Mouse (Mus musculus) MEL (cell line): ENCODE results near the gene Nampt. TPM values are rescaled to one million over a fixed set of nuclear protein-coding genes. Genes with fewer than 3 reads are reported as not detected.

Experiments used
- DNase-seq: peaks from one replicate; pipeline ENCODE4 v3.0.0; 2011; ENCODE audit warnings: low read depth, low spot score
- H3K27ac ChIP-seq: 2 replicates; pipeline ENCODE4 v1.5.1; 2012; ENCODE audit warnings: low read depth, mild to moderate bottlenecking, control low read depth, low read length, moderate library complexity; ENCODE audit not compliant: control insufficient read depth
- H3K27me3 ChIP-seq, 2 experiments: fragments of 150-350 bp in 1 of 2; sonication (generic) in 1 of 2; 2 replicates each; pipeline ENCODE4 v1.6.1; 2012; ENCODE audit warnings: low read length in 2 of 2, mild to moderate bottlenecking in 2 of 2, improper control_type of control experiment in 1 of 2, moderate library complexity in 1 of 2; ENCODE audit not compliant: insufficient read depth in 2 of 2, control insufficient read depth in 1 of 2
- H3K36me3 ChIP-seq, 2 experiments: 2 replicates each; pipeline ENCODE4 v1.6.1; 2012 to 2014; ENCODE audit warnings: low read length in 2 of 2, improper control_type of control experiment in 1 of 2, inconsistent platforms in 1 of 2, mild to moderate bottlenecking in 1 of 2; ENCODE audit not compliant: insufficient read depth in 2 of 2, control insufficient read depth in 1 of 2
- H3K4me1 ChIP-seq, 2 experiments: fragments of 150-350 bp in 1 of 2; sonication (generic) in 1 of 2; 2 replicates each; pipeline ENCODE4 v1.6.1; 2012; ENCODE audit warnings: low read length in 2 of 2, improper control_type of control experiment in 1 of 2, mild to moderate bottlenecking in 1 of 2; ENCODE audit not compliant: insufficient read depth in 2 of 2, control insufficient read depth in 1 of 2
- H3K4me3 ChIP-seq, 2 experiments: fragments of 150-350 bp in 1 of 2; sonication (generic) in 1 of 2; 2 replicates each; pipeline ENCODE4 v1.5.1; 2012; ENCODE audit warnings: low read depth in 2 of 2, low read length in 2 of 2, mild to moderate bottlenecking in 2 of 2, moderate library complexity in 2 of 2, control low read depth in 1 of 2, improper control_type of control experiment in 1 of 2; ENCODE audit not compliant: control insufficient read depth in 1 of 2, insufficient read depth in 1 of 2
- H3K79me2 ChIP-seq: 2 replicates; pipeline ENCODE4 v1.6.1; 2012; ENCODE audit warnings: mild to moderate bottlenecking, low read length, moderate library complexity; ENCODE audit not compliant: control insufficient read depth, poor library complexity, insufficient read depth
- H3K9ac ChIP-seq: 2 replicates; pipeline ENCODE4 v1.6.1; 2012; ENCODE audit warnings: low read depth, mild to moderate bottlenecking, control low read depth, low read length, moderate library complexity; ENCODE audit not compliant: control insufficient read depth, poor library complexity, severe bottlenecking
- H3K9me3 ChIP-seq: fragments of 150-350 bp; sonication (generic); replicated peaks from 2 replicates; pipeline ENCODE4 v1.6.1; 2012; ENCODE audit warnings: mild to moderate bottlenecking, low read length, improper control_type of control experiment, moderate library complexity; ENCODE audit not compliant: insufficient read depth
- BHLHE40 ChIP-seq: IDR thresholded peaks from 2 replicates; pipeline ENCODE4 v1.6.1; 2012; ENCODE audit warnings: low read depth, mild to moderate bottlenecking, inconsistent platforms, low read length, improper control_type of control experiment, borderline replicate concordance
- EP300 ChIP-seq, 2 experiments: IDR thresholded peaks; 2 replicates each; pipeline ENCODE4 v1.6.1; 2011; ENCODE audit warnings: improper control_type of control experiment in 2 of 2, low read length in 2 of 2, low read depth in 1 of 2, mild to moderate bottlenecking in 1 of 2
- ETS1 ChIP-seq: IDR thresholded peaks from 2 replicates; pipeline ENCODE4 v1.6.1; 2012; ENCODE audit warnings: low read depth, mild to moderate bottlenecking, inconsistent platforms, low read length, improper control_type of control experiment, moderate library complexity
- GABPA ChIP-seq: IDR thresholded peaks from 2 replicates; pipeline ENCODE4 v1.6.1; 2012; ENCODE audit warnings: low read depth, mild to moderate bottlenecking, inconsistent platforms, low read length, improper control_type of control experiment, moderate library complexity
- HCFC1 ChIP-seq: IDR thresholded peaks from 2 replicates; pipeline ENCODE4 v1.6.1; 2012; ENCODE audit warnings: low read depth, mild to moderate bottlenecking, inconsistent platforms, low read length, improper control_type of control experiment, moderate library complexity
- JUND ChIP-seq: IDR thresholded peaks from 2 replicates; pipeline ENCODE4 v1.6.1; 2011; ENCODE audit warnings: low read depth, mild to moderate bottlenecking, improper control_type of control experiment, low read length
- KAT2A ChIP-seq: conservative IDR thresholded peaks from 2 replicates; pipeline ENCODE4 v1.6.1; 2012; ENCODE audit warnings: low read depth, low read length, improper control_type of control experiment, inconsistent platforms
- MAFK ChIP-seq: IDR thresholded peaks from 2 replicates; pipeline ENCODE4 v1.6.1; 2011; ENCODE audit warnings: low read depth, mild to moderate bottlenecking, low read length, improper control_type of control experiment, borderline replicate concordance
- MEF2A ChIP-seq: IDR thresholded peaks from 2 replicates; pipeline ENCODE4 v1.6.1; 2014; ENCODE audit warnings: low read depth, mild to moderate bottlenecking, inconsistent platforms, low read length, improper control_type of control experiment; ENCODE audit not compliant: poor library complexity, insufficient replicate concordance, severe bottlenecking; ENCODE audit errors: extremely low read depth
- MYB ChIP-seq: IDR thresholded peaks from 2 replicates; pipeline ENCODE4 v1.6.1; 2011; ENCODE audit warnings: mild to moderate bottlenecking, low read depth, low read length, improper control_type of control experiment
- NRF1 ChIP-seq: IDR thresholded peaks from 2 replicates; pipeline ENCODE4 v1.6.1; 2014; ENCODE audit warnings: low read depth, mild to moderate bottlenecking, inconsistent platforms, low read length, improper control_type of control experiment, moderate library complexity; ENCODE audit not compliant: poor library complexity, insufficient read depth, severe bottlenecking
- POLR2AphosphoS2 ChIP-seq: IDR thresholded peaks from 2 replicates; pipeline ENCODE4 v1.6.1; 2011; ENCODE audit warnings: low read length, improper control_type of control experiment
- POLR2AphosphoS5 ChIP-seq: IDR thresholded peaks from 2 replicates; pipeline ENCODE4 v1.6.1; 2012; ENCODE audit warnings: low read depth, borderline replicate concordance, mild to moderate bottlenecking, inconsistent platforms, low read length, moderate library complexity, mixed read lengths
- RAD21 ChIP-seq: IDR thresholded peaks from 2 replicates; pipeline ENCODE4 v1.6.1; 2011; ENCODE audit warnings: mild to moderate bottlenecking, low read depth, low read length, improper control_type of control experiment
- RCOR1 ChIP-seq: IDR thresholded peaks from 2 replicates; pipeline ENCODE4 v1.6.1; 2012; ENCODE audit warnings: low read depth, mild to moderate bottlenecking, inconsistent platforms, low read length, improper control_type of control experiment
- SMC3 ChIP-seq: IDR thresholded peaks from 2 replicates; pipeline ENCODE4 v1.6.1; 2011; ENCODE audit warnings: low read depth, low read length, improper control_type of control experiment
- TBP ChIP-seq: IDR thresholded peaks from 2 replicates; pipeline ENCODE4 v1.8.0; 2011; ENCODE audit warnings: low read depth, low read length, improper control_type of control experiment
- TCF12 ChIP-seq: IDR thresholded peaks from 2 replicates; pipeline ENCODE4 v1.6.1; 2014; ENCODE audit warnings: low read depth, mild to moderate bottlenecking, inconsistent platforms, low read length, improper control_type of control experiment, moderate library complexity
- UBTF ChIP-seq: IDR thresholded peaks from 2 replicates; pipeline ENCODE4 v1.6.1; 2012; ENCODE audit warnings: low read depth, mild to moderate bottlenecking, inconsistent platforms, low read length, improper control_type of control experiment, moderate library complexity, borderline replicate concordance; ENCODE audit not compliant: insufficient read depth
- USF1 ChIP-seq: IDR thresholded peaks from 2 replicates; pipeline ENCODE4 v1.6.1; 2014; ENCODE audit warnings: low read depth, mild to moderate bottlenecking, inconsistent platforms, low read length, improper control_type of control experiment, moderate library complexity
- USF2 ChIP-seq, 2 experiments: IDR thresholded peaks; 2 replicates each; pipeline ENCODE4 v1.6.1; 2011 to 2012; ENCODE audit warnings: improper control_type of control experiment in 2 of 2, low read length in 2 of 2, borderline replicate concordance in 1 of 2, inconsistent platforms in 1 of 2, low read depth in 1 of 2, mild to moderate bottlenecking in 1 of 2; ENCODE audit not compliant: insufficient read depth in 1 of 2
- ZMIZ1 ChIP-seq: IDR thresholded peaks from 2 replicates; pipeline ENCODE4 v1.6.1; 2012; ENCODE audit warnings: low read depth, mild to moderate bottlenecking, inconsistent platforms, low read length, improper control_type of control experiment, moderate library complexity
- polyA plus RNA-seq, 2 experiments: library from polyadenylated mRNA; stranded (reverse) in 1 of 2; unstranded in 1 of 2; fragments of >175 nt in 1 of 2; fragments of >200 nt in 1 of 2; gene quantifications; 2 replicates each; pipeline versions ENCODE4 v1.2.1 to v1.2.4; 2012; ENCODE audit warnings: low replicate concordance in 2 of 2, low read depth in 1 of 2; ENCODE audit not compliant: insufficient read length in 2 of 2, insufficient read depth in 1 of 2, missing spikeins in 1 of 2
- total RNA-seq: library from RNA; depleted of rRNA; stranded (reverse); fragments of 300-350 nt; gene quantifications from 2 replicates; pipeline ENCODE4 v1.2.3, GENCODE M21; 2012

The Nampt gene
- total and polyA plus RNA-seq, 3 experiments: 23.0 to 74.6 (median 40.9) TPM

DNA sequence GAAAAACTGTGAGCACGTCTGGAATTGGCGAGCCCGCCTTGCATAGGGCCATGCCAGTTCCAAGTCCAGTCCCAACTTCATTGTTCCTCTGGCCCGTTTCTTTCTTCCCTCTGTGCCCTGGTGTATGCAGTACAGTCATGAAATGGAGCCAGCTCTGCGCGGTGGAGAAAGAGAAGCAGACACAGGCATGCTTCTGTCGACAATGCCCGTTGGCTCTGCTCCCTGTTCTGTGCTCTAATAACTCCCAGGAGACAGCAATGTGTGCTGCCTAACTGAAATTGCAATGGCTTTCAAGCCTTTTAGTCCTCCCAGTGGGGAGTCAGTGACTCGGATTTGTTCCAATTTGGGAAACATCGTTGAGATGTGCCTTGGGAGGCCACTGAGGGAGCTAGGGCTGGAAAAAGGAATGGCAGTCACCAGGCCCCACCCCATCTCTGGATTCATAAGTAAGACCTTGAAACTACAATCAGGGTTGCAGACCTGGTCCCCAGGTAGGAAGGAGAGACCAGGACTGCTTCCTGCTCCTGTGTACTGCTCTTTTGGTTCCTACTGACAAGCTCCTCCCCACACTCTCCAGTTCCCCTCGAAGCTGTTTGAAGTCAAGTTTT lies 58.7 kb downstream of the Nampt start:
- no peaks in the 10 kb centered on the region; a peak in 1 of 4 replicates for H3K27me3 ChIP-seq
- no peaks in the 10 kb centered on the region for H3K36me3 ChIP-seq
- TF ChIP-seq TBP (no peak), TCF12 (no peak), SMC3 (no peak), BHLHE40 (no peak), USF2 (IDR thresholded peaks at IDR 0.05; ENCODE audit: borderline replicate concordance in 1 of 2, insufficient read depth in 1 of 2, low read depth in 1 of 2, low read length in 2 of 2) (no peak), ETS1 (no peak), USF1 (no peak), ZMIZ1 (no peak), KAT2A (no peak)

DNA sequence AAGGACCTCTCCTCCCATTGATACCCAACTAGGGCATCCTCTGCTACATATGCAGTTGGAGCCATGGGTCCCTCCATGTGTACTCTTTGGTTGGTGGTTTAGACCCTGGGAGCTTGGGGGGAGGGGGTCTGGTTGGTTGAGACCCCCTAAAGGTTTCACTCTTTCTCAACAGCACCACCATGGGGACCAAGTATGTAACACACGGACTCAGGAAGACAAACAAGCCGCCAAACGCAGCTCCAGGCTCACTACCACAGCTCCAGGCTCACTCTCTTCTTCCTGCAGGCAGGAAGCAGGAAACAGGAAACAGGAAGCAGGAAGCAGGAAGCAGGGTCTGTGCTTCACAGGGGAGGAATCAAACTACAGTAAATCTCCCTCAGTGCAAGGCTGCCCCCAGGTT lies 60.0 kb downstream of the Nampt start:
- H3K4me1 ChIP-seq: no peaks in the 10 kb centered on the region
- TF ChIP-seq MEF2A: no peak
- no peak for TF ChIP-seq POLR2AphosphoS2
- TF ChIP-seq UBTF: no peak
- no peak for TF ChIP-seq POLR2AphosphoS5
- TF ChIP-seq USF2 (IDR thresholded peaks at IDR 0.05; ENCODE audit: borderline replicate concordance in 1 of 2, insufficient read depth in 1 of 2, low read depth in 1 of 2, low read length in 2 of 2): no peak
- TF ChIP-seq KAT2A: no peak
- no peak for TF ChIP-seq ZMIZ1
- TF ChIP-seq GABPA: no peak
- no peak for TF ChIP-seq JUND
- TF ChIP-seq MAFK: no peak
- TF ChIP-seq MYB: no peak
- TF ChIP-seq USF1: no peak
- no peak for TF ChIP-seq RCOR1
- TF ChIP-seq HCFC1: no peak
- TF ChIP-seq BHLHE40: no peak
- no peak for TF ChIP-seq NRF1
- no peak for TF ChIP-seq RAD21
- TF ChIP-seq EP300 (IDR thresholded peaks at IDR 0.05; ENCODE audit: low read depth in 1 of 2, low read length in 2 of 2): no peak
- DNase-seq: no peak
- no peaks in the 10 kb centered on the region for H3K79me2 ChIP-seq
- no peaks in the 10 kb centered on the region for H3K36me3 ChIP-seq
- H3K27me3 ChIP-seq: no peaks in the 10 kb centered on the region; a peak in 1 of 4 replicates
- no peak overlapping the region for H3K4me3 ChIP-seq
- H3K27ac ChIP-seq: no peak overlapping the region
- H3K9me3 ChIP-seq: no peaks in the 10 kb centered on the region
- H3K9ac ChIP-seq: no peak overlapping the region

More for the DNA sequence above, 58.7 kb downstream of the Nampt start:
- no peak for DNase-seq
- no peak overlapping the region for H3K9ac ChIP-seq
- no peaks in the 10 kb centered on the region for H3K4me1 ChIP-seq
- no peaks in the 10 kb centered on the region for H3K9me3 ChIP-seq
- H3K27ac ChIP-seq: no peak overlapping the region
- H3K4me3 ChIP-seq: no peak overlapping the region
- no peaks in the 10 kb centered on the region for H3K79me2 ChIP-seq
